Mouse (Mus musculus) CD4-positive helper T cell, adult 2 months (primary cell): ENCODE results near the gene Dlg3.

Experiments
- DNase-seq: peaks from one replicate; pipeline ENCODE4 v3.0.0-alpha.2; 2012; ENCODE audit warnings: low read depth, missing footprints, low spot score

The Dlg3 gene

DNA sequence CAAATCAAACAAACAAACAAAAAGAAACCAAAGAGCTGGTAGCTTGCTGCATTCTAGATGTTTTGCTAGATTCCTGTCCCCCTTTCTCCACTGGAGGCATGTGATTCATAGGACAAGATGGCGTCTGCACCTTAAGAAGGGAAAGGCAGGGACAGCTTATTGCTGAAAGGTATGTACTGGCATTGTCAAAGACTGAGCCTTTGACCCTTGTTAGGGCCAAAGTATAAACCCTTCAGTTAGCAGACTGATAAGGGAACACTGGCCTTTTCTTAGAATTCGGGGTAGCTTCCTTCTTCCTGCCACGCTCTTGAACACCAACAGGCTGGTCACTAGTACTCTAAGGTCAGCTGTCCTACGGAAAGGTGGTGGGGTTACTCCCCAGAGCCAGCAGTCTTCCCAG, 29.8 kb downstream of the Dlg3 start:
- no peak for DNase-seq

DNA sequence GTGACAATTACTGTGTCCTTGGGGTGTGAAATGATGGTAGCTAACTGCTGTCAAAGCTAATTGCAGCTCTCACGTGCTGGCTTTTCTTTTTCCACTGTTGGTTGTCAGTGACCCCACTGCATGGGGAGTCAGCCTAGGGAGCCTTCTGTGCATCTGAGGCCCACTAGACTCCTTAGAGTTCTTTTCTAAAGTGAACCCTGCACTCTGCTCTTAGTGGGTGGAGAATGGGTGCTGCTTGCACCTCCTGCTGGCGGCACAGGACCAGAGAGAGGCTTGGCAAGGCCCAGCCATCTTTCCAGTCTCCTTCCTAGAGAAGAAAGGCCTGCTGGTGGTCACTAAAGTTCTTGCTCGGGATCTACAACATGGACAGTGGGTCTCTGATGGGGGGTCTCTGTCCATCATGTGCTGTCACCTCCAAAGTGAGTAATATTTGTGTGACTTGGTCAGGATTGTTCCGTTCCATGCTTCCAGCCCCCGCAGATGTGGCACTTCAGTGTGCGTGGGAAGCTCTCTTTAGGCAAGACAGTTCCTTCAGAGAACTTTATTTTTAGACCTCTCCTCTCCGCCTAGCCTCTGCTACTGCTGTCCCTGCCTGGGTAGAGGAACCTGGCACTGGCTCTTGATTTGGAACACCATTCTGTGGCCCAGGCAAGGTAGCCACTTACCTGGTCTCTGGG, 30.5 kb downstream of the Dlg3 start:
- no peak for DNase-seq

DNA sequence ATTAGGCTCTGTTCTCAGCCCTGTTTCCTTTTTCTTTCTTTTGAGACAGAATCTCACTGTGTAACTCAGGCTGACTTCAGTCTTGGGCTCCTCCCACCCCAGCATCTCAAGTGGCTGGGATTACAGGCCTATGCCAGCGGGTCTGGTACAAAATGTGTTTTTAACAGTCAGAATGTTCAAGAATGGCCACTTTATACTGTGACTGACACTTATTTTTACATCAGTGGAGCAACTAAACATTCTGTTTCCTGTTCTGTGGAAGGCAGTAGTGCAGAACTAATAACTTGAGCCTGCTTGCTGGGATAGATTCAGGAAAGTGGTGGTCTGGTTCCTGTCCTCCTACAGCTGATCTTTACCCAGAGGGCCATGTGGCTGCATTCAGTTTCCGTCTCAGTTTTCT, 33.1 kb downstream of the Dlg3 start:
- DNase-seq, result no peak

DNA sequence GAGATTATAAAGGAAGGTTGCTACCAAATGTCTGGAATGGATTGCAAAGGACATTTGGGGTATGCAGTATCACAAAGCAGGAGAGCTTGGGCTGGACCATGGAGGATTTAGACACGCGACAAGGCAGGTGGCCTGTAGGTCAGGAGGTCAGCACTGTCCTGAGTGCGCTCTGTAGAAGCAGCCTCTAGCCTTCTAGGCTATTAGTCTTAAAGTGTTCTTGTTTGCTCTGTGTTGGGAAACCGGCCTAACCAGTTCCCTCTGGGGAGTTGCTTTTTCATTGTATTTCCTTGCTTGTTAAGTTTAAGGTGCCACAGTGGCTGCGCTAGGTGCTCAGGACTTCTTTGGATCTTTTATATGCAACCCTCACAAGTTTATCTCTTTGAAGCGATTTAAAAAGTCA, 34.5 kb downstream of the Dlg3 start:
- no peak for DNase-seq

DNA sequence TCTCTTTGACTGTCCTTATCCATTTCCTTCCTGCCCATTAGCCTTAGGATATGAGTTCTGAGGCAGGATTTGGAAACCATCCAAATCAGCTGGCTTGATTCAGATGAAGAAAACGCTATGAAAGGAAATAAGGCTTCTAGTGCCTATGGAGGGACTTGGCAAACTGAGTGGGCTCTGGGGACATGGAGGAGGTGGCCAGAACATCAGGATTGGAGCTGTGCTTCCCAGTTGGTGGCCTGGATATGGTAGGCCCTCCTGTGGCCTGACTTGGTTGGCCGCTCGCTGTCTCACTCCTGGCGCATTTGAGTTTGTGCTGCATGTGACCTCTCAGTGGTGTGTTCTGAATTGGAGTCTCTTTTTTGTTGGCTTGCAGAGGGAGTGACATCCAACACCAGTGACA, 43.6 kb downstream of the Dlg3 start:
- no peak for DNase-seq

DNA sequence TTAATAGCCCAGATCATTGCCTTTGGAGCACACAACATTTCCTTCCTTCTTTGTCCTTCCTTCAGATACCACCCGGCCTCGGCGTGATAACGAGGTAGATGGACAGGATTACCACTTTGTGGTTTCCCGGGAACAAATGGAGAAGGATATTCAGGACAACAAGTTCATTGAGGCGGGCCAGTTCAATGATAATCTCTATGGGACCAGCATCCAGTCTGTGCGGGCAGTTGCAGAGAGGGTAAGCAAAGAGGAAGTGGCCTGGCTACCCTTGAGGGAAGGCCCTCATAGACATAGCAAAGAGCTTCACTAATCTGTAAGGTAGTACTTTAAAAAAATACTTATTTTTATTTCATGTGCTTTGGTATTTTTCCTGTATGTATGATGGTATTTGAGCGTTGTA, 46.6 kb downstream of the Dlg3 start:
- DNase-seq, result no peak

DNA sequence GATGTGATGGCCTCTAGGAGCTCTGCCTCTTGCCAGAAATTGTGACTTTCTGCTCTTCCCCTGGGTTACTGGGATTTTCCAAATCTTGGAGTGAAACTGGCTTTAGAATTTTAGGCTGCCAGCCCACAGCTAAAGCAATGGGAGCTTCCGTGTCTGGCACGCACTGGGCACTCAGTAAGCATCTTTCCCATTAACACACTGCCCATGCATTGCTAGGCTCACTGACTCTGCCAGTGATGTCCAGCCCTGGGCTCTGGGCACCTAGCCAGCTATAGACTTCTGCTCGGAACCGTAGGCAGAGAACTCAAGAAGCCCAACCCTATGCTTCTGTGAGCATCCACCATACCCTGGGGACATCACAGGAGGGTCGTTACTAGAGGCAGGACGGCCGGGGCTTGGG, 48.2 kb downstream of the Dlg3 start:
- no peak for DNase-seq

DNA sequence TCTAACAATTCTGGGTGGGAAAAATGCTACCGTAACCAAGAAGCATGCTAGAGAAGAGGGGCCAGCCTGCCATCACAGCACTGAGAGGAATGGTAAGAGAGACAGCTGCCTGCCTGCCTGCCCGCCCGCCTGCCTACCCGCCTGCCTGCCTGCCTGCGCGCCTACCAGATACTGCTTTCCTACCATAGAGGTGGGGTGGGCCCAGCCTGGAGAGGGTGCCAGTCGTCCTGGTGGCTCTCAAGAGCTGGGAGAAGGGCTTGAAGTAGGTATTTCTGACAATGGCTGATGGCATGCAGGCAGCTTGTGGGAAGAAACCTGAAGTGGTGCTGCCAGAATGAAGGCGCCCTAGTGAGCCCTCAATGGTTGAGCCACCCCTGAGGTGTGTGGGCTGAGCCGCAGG, 51.2 kb downstream of the Dlg3 start:
- DNase-seq, result no peak

DNA sequence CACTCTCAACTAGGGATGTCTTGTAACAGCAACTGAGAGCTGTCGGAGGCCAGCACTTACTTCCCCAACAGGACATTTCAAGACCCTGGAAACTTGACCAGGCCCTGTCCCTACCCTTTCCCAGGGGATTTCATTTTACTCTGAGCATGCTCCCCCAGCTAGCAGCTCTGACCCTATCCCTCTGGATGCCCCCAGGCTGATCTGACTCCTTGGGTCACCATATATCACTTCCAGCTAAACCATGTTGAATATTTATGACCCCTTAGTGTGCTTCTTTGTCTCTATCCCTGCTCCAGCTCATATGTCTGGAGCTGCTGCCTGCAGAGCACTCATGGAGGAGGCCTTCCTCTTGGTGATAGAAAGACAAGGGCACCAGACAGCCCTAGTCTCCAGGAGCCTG, 53.6 kb downstream of the Dlg3 start:
- no peak for DNase-seq

DNA sequence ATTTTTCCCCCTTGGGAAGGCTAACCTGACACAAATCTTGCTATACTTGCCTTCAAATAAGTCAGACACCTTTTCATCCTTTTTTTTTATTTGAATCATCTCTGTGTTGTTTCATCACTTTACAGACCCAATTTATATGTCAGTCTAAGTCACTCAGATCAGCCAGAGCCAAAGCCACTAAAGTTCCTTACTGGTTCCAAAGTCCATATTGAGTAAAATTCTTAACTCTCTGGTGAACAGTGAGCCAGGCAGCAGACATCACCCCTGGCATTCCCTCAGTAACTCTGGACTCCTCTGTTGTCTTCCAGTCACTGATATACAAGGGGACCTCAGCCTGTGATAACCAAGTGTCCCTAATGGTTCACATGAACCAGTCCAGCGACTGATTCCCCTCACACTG, 58.0 kb downstream of the Dlg3 start:
- no peak for DNase-seq

DNA sequence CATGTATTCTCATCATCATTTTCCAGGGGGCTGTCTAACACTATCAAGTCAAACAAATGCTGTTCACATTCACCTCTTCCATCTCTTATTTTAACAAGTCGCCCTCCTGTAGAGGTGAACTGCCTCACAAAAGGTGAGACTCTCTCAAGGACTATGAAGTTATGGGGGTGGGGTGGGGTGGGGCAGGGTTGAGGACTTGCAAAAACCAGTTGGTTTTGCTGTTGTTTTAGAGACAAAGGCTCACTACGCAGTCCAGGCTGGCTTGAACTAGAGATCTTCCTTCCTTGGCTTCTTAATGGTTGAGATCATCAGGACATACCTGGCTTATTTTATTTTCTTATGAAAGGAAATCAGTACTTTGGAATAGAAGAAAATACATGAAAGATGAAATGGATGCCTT, 65.3 kb downstream of the Dlg3 start:
- no peak for DNase-seq

DNA sequence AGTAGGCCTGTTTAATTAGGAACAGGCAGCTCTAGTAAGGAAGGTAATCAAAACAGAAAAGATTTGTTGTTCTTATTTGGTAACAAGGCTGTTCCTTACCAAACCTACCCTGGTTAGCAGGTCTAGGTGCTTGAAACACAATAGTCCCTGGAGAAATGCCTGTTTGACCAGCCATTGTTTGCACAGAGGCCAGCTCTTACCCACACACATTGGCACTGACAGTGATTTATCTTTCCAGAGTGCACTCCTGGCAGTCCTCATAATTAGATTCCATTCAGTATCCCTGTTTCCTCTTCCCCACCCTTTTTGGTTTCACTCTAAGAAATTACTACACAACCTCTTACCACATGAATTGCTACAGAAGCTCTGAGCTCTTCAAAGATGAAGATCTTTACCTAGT, 71.7 kb downstream of the Dlg3 start:
- no peak for DNase-seq
